Mouse (Mus musculus) embryonic facial prominence, embryonic 15.5 days (tissue): ENCODE measurements around the gene Tcf3. TPM values are rescaled to one million over a fixed set of nuclear protein-coding genes. Genes with fewer than 3 reads are reported as not detected.
A peak's percentile ranks its signal among the peaks of the same experiment; 100 is the strongest.

Source experiments
- ATAC-seq: fragments of 200-750 bp; cut with Nextera tagmentation; 2 replicates; pipeline ENCODE4 v1.8.0; 2017; ENCODE audit warnings: low read depth, moderate TSS enrichment; ENCODE audit not compliant: insufficient number of reproducible peaks, low FRiP score, low TSS enrichment
- H3K27ac ChIP-seq: fragments of 300-500 bp; sonication (generic); replicated peaks from 2 replicates; pipeline ENCODE4 v1.5.1; 2015; ENCODE audit warnings: mild to moderate bottlenecking, inconsistent platforms
- H3K27me3 ChIP-seq: fragments of 300-500 bp; sonication (generic); 2 replicates; pipeline ENCODE4 v1.6.1; 2015; ENCODE audit warnings: inconsistent platforms
- H3K36me3 ChIP-seq: fragments of 300-500 bp; sonication (generic); 2 replicates; pipeline ENCODE4 v1.6.1; 2015; ENCODE audit warnings: mild to moderate bottlenecking, inconsistent platforms
- H3K4me1 ChIP-seq: fragments of 300-500 bp; sonication (generic); 2 replicates; pipeline ENCODE4 v1.6.1; 2015; ENCODE audit warnings: inconsistent platforms
- H3K4me2 ChIP-seq: fragments of 300-500 bp; sonication (generic); replicated peaks from 2 replicates; pipeline ENCODE4 v1.6.1; 2015; ENCODE audit warnings: mild to moderate bottlenecking, inconsistent platforms
- H3K4me3 ChIP-seq: fragments of 300-500 bp; sonication (generic); replicated peaks from 2 replicates; pipeline ENCODE4 v1.5.1; 2015; ENCODE audit warnings: mild to moderate bottlenecking, inconsistent platforms
- H3K9ac ChIP-seq: fragments of 300-500 bp; sonication (generic); 2 replicates; pipeline ENCODE4 v1.6.1; 2015; ENCODE audit warnings: inconsistent platforms
- H3K9me3 ChIP-seq: fragments of 300-500 bp; sonication (generic); replicated peaks from 2 replicates; pipeline ENCODE4 v1.6.1; 2016; ENCODE audit warnings: inconsistent platforms
- WGBS: fragments of 180-500 bp; shearing (Covaris S2); methylation state at CpG from one replicate; pipeline ENCODE4 v1.1.7; 2015; 5-methylcytosine and 5-hydroxymethylcytosine counted together
- polyA plus RNA-seq: library from polyadenylated mRNA; unstranded; fragments of >200 nt; fragmentation: Nextera tagmentation; extraction: Ambion mirVana; gene quantifications from 2 replicates; pipeline ENCODE4 v1.2.1, GENCODE M21; 2015

Tcf3 gene
- 133 and 135 TPM in 2 replicates for polyA plus RNA-seq

DNA sequence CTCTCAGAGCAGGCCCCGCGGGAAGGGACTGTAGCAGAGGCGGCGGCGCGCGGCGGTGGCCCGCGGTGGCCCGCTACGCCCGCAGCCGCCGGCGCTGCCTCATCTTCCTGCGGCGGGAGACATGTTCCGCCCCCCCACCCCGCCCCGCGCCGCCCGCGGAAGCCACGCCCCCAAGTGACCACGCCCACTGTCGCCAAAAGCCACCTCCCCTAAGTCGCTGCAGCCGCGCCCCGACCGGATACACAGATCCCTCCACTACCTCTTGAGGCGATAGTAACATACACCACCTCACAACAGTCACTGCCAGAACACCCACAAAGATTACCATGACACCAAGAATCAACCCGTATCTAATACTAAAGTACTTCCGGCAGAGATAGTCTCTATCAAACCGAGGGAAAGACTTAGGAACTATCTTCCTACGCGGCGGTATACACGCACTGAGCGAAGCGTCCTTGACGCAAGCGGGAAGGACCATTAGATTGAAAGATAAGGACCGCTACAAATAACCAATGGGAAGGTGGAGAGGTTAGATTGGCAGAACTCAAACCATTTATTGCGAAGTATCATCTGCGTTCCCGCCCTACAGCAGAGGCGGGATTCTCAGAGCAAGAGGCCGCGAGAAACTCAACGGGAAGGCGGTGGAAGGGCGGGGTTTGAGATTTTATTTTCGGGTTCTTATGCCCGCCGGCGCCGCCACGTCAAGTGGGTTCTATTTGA, at the start of gene Tcf3:
Gene Tcf3, minus strand, starts transcription at position 135 of the 720 bp plus-strand sequence.
- H3K9me3 ChIP-seq = no peaks in the 10 kb centered on the region
- H3K27me3 ChIP-seq = no peaks in the 10 kb centered on the region
- H3K27ac ChIP-seq = peak within 1 kb of the TSS; percentile 95
- H3K4me2 ChIP-seq = peak within 1 kb of the TSS; percentile 81
- peaks cover 20% of the 10 kb centered on the region for H3K36me3 ChIP-seq
- peaks cover 34% of the 10 kb centered on the region for H3K4me1 ChIP-seq
- ATAC-seq = peak; percentile 93
- H3K4me3 ChIP-seq = peak within 1 kb of the TSS; percentile 97
- WGBS = under 1% methylated on average over 56 of the region's 61 CpGs
- H3K9ac ChIP-seq = peak within 1 kb of the TSS; percentile 99

DNA sequence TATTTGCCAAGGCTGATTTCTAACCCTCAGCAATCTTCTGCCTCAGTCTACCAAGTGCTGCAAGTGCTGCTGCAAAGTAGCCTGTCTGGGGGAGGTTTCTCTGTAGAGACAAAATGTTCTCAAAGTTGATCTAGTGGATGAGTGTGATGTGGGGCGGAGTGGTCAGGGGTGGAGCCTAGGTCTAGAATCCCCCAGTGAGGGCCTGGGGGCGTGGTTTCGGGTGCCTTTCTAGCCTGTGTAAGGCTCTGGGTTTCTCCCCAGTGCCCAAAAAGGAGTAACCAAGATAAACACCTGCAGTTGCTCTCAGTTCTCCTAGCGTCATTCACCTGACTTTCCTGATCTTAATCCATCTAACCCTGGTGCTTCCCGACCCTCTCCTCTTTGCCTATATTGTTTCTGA, 47.6 kb upstream of the Tcf3 start:
- WGBS = 13% methylated on average over 5 of the region's 5 CpGs
- no peak overlapping the region for H3K9ac ChIP-seq

DNA sequence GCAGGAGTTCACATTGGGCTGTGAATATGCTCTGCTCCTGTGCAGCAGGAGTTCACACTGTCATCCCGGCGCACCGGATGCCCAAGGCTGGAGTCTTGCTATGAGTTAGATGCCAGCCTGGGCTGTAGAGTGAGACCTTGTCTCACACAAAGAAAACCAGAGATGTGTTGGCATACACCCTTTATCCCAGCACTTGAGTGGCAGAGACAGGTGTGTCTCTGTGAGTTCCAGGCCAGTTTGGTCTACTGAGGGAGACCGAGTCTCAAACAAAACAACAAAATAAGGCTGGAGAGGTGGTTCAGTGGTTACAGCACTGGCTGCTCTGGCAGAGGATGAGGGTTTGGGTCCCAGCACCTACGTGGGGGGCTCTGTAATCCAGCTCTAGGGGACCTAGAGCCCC, 45.1 kb upstream of the Tcf3 start:
- H3K27me3 ChIP-seq = peaks cover 37% of the 10 kb centered on the region

More for the DNA sequence above, 47.6 kb upstream of the Tcf3 start:
- Histone ChIP-seq H3K36me3 (no peaks in the 10 kb centered on the region), H3K27ac (no peak overlapping the region), H3K9me3 (no peaks in the 10 kb centered on the region), H3K4me2 (no peak overlapping the region), H3K27me3 (peaks cover 61% of the 10 kb centered on the region), H3K4me3 (no peak overlapping the region), H3K4me1 (no peaks in the 10 kb centered on the region)
- no peak for ATAC-seq

DNA sequence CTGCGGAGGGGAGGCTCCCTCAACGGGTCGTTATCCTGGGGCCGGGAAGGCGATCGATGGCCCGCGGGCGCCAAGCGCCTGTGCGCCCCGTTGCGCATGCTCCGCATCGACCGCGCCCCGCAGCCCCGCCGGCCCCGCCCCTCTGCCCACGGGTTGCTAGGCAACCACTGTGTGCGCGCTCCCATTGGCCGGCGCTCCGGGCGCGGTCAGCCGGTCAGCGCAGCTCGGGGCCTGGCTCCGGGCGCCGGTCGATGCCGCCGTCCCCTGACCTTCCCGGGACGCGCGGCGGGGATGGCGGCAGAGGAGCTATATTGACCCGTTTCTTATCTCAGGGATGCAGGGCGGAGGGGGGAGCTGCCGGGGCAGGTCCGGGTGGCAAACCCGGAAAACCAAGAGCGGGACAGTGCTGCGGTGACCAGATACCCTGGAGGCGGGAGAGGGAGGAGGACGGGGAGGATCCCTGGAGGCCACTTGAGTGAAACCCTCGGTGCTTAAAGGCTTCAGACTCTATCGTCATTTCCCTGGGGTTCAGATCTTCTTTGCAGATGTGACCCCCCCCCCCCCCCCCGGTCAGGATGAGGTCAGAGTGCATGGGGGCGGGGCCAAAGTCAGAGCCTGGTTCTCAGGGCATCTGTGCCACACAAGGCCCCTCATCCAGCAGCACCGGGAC, 42.0 kb upstream of the Tcf3 start:
- Histone ChIP-seq H3K9me3 (no peaks in the 10 kb centered on the region), H3K27me3 (peaks cover 36% of the 10 kb centered on the region), H3K36me3 (no peaks in the 10 kb centered on the region), H3K9ac (peak overlapping the region; percentile 50), H3K4me1 (peaks cover 8% of the 10 kb centered on the region; the same call in 1 of the 2 replicates), H3K4me2 (peak overlapping the region; percentile 89), H3K4me3 (peak overlapping the region; percentile 63), H3K27ac (peak overlapping the region; percentile 19; the same call in 1 of the 2 replicates)
- peak; percentile 89 for ATAC-seq
- WGBS = 1% methylated on average over 57 of the region's 58 CpGs

More for the DNA sequence above, 45.1 kb upstream of the Tcf3 start:
- no peak overlapping the region for H3K4me2 ChIP-seq
- no peak for ATAC-seq
- H3K9me3 ChIP-seq = no peaks in the 10 kb centered on the region
- H3K27ac ChIP-seq = no peak overlapping the region
- no peak overlapping the region for H3K4me3 ChIP-seq
- peaks cover 8% of the 10 kb centered on the region; the same call in 1 of the 2 replicates for H3K4me1 ChIP-seq
- no peak overlapping the region for H3K9ac ChIP-seq
- 72% methylated on average over 5 of the region's 5 CpGs for WGBS
- no peaks in the 10 kb centered on the region for H3K36me3 ChIP-seq

DNA sequence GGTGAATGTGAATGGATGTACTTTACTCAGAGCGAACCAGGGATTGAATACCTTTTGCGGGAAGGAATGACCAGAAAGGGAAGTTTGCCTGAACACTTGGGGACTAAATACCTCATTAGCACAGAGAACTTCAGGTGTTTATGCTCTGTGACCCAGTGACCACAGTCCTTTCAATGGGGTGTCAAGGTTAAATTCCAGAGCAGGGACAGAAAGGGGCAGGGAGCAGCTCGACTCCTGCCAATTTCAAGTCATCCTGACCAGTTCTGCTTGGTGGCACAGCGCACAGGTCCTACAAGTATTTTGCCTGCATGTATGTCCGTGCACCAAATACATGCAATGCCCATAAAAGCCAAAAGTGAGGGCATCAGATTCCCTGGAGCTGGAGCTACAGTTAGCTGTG, 31.6 kb upstream of the Tcf3 start:
- 53% methylated on average over 5 of the region's 5 CpGs for WGBS
- ATAC-seq = no peak
- Histone ChIP-seq H3K4me3 (no peak overlapping the region), H3K9ac (no peak overlapping the region), H3K36me3 (no peaks in the 10 kb centered on the region), H3K27ac (no peak overlapping the region), H3K9me3 (no peaks in the 10 kb centered on the region), H3K27me3 (peaks cover 31% of the 10 kb centered on the region), H3K4me1 (0 out of 2 replicates have a peak, but pooled peaks cover 5% of the 10 kb centered on the region), H3K4me2 (no peak overlapping the region)

DNA sequence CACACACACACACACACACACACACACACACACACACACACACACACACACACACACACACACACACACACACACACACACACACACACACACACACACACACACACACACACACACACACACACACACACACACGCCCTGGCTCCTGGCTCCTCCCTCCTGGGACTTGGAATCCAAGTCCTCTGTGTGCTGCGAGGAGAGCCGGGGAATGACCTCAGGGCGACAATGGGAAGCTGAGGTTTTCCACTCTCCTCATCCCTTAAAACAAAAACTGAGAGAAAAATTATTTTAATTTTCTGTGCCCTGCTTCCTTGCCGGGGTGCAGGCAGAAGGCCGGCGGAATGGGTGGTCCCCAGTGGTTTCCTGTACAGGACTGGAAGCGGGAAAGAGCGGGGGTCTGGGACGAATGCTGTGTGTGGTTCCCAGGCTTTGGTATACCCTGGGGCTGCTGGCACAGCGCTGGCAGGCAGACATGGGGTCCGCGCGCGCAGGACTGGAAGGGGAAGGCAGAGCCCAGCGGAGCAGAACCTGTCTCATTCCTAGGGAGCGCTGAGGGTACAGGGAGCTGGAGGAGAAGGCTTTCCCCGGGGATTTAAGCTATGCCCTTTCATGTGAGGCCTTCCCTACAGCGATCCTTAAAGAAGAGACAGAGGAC, 31.1 kb upstream of the Tcf3 start:
- peaks cover 28% of the 10 kb centered on the region for H3K27me3 ChIP-seq
- ATAC-seq = no peak
- peak overlapping the region; percentile 25 for H3K4me2 ChIP-seq
- 0 out of 2 replicates have a peak, but pooled peaks cover 5% of the 10 kb centered on the region for H3K4me1 ChIP-seq
- H3K9ac ChIP-seq = no peak overlapping the region
- H3K36me3 ChIP-seq = no peaks in the 10 kb centered on the region
- no peak overlapping the region for H3K4me3 ChIP-seq
- no peaks in the 10 kb centered on the region for H3K9me3 ChIP-seq
- whole genome bisulfite sequencing = 4% methylated on average over 19 of the region's 19 CpGs
- no peak overlapping the region for H3K27ac ChIP-seq

DNA sequence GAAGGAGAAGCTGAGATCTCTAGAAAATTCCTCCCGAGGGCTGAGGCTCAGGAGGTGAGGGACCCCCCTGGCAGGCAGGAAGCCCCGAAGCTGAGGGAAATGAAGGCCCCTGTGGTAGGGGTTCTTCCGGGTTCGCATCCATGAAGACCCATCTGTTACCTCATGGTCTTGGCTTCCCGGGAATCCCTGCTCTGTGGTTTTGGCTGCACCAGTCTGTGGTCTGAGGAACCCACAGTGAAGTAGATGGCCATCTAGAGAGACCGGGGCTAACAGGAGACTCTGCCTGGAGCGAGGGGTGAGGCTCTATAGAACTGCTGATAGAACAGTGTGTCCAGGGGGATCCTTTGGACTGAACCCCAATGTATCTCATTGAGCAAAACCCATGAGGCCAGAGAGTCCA, 27.9 kb upstream of the Tcf3 start:
- no peak for ATAC-seq
- Histone ChIP-seq H3K27ac (no peak overlapping the region), H3K9me3 (no peaks in the 10 kb centered on the region), H3K4me1 (0 out of 2 replicates have a peak, but pooled peaks cover 5% of the 10 kb centered on the region), H3K4me3 (no peak overlapping the region), H3K27me3 (peaks cover 21% of the 10 kb centered on the region), H3K36me3 (no peaks in the 10 kb centered on the region), H3K9ac (no peak overlapping the region), H3K4me2 (no peak overlapping the region)
- WGBS = 55% methylated on average over 7 of the region's 7 CpGs

DNA sequence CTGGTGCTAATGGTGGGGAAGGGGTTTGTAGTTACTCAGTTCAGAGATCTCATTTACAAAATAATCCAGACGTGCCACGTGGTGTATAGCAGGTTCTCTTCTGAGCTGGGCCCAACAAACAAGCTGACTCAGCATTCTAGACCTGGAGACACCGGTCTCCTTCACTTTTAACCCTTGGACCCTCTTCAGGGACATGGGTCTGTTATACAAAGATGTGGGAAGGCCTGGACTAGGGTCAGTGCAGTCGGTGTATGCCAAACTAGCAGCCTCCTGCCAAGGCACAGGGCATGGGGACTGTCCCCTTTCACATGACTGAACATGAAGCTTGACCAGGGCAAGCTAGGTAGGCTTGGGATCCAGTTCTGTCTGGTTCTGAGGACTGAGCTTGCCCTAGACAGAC, 26.9 kb upstream of the Tcf3 start:
- peaks cover 16% of the 10 kb centered on the region for H3K27me3 ChIP-seq
- H3K27ac ChIP-seq = no peak overlapping the region
- no peak overlapping the region for H3K4me2 ChIP-seq
- no peak overlapping the region for H3K9ac ChIP-seq
- no peaks in the 10 kb centered on the region for H3K9me3 ChIP-seq
- H3K36me3 ChIP-seq = no peaks in the 10 kb centered on the region
- no peak for ATAC-seq
- WGBS = 56% methylated on average over 4 of the region's 4 CpGs
- H3K4me3 ChIP-seq = no peak overlapping the region
- 0 out of 2 replicates have a peak, but pooled peaks cover 5% of the 10 kb centered on the region for H3K4me1 ChIP-seq

DNA sequence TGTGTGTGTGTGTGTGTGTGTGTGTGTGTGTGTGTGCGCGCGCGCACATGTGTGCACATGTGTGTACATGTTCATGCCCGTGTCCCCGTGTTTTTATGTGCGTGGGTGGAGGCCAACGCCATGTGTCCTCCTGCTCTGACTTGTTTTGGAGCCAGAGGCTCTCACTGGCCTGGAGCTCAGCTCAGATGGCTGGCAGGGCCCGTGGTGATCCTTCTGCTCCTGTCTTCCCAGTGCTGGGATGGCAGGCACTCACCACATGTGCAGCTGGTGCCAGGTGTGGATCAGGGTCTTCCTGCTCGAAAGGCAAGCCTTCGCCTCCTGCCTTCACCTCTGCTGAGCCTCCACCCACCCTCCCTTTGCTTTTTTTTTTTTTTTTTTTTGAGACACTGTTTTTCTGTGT, 26.2 kb upstream of the Tcf3 start:
- 0 out of 2 replicates have a peak, but pooled peaks cover 3% of the 10 kb centered on the region for H3K4me1 ChIP-seq
- peaks cover 10% of the 10 kb centered on the region for H3K27me3 ChIP-seq
- H3K36me3 ChIP-seq = no peaks in the 10 kb centered on the region
- no peak overlapping the region for H3K9ac ChIP-seq
- WGBS = 86% methylated on average over 11 of the region's 11 CpGs
- no peak overlapping the region for H3K27ac ChIP-seq
- no peaks in the 10 kb centered on the region for H3K9me3 ChIP-seq
- no peak overlapping the region for H3K4me2 ChIP-seq
- no peak for ATAC-seq
- H3K4me3 ChIP-seq = no peak overlapping the region

DNA sequence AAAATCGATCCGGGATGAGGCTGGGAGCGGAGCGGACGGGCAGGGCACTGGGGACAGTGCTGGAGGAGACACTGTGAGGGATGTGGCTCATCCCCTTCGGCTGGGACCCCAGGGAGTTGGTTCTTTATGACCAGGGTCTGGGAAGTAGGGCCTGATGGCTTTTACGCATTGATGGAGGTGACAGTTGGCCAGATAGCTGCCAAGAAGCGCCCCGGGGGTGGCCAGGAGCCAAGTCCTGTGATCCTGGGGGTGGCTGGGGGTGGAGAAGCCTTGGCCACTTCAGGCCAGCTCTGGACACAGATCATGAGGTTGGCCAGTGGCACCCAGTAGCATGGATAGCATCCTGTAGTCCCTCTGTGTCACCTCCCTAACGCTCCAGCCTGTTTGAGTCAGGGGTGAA, 25.8 kb upstream of the Tcf3 start:
- H3K4me2 ChIP-seq = no peak overlapping the region
- H3K36me3 ChIP-seq = no peaks in the 10 kb centered on the region
- ATAC-seq = no peak
- H3K27me3 ChIP-seq = 0 out of 2 replicates have a peak, but pooled peaks cover 7% of the 10 kb centered on the region
- H3K4me1 ChIP-seq = no peaks in the 10 kb centered on the region
- no peaks in the 10 kb centered on the region for H3K9me3 ChIP-seq
- no peak overlapping the region for H3K4me3 ChIP-seq
- H3K27ac ChIP-seq = no peak overlapping the region
- 89% methylated on average over 10 of the region's 10 CpGs for WGBS
- H3K9ac ChIP-seq = no peak overlapping the region

DNA sequence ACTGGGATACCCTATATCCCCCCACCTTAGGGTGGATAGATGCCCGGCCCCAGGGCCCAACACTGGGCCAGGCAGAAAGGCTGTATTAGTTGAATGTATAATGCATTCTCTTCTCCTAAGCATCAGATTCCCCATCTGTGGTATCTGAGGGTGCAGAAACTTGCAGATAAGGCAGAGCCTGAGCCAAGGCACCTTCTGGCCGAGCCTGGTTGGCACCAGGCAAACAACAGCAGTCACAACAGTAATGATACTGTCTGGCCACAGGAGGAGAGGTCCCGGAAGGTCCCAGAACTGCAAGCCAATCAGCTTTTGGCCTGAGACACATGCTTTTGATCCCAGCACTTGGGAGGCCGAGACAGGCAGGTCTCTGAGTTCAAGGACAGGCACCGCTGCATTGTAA, 22.2 kb upstream of the Tcf3 start:
- Histone ChIP-seq H3K4me1 (peaks cover 2% of the 10 kb centered on the region; the same call in 1 of the 2 replicates), H3K27me3 (peaks cover 20% of the 10 kb centered on the region), H3K9me3 (no peaks in the 10 kb centered on the region), H3K4me2 (no peak overlapping the region), H3K27ac (no peak overlapping the region), H3K36me3 (no peaks in the 10 kb centered on the region), H3K4me3 (no peak overlapping the region), H3K9ac (no peak overlapping the region)
- 75% methylated on average over 5 of the region's 5 CpGs for WGBS
- ATAC-seq = no peak
